Mouse (Mus musculus) thymus, adult 2 months (tissue): ENCODE measurements around the gene Mthfd2.

Experiments used
- CTCF ChIP-seq: fragments of 200-500 bp; IDR thresholded peaks from 2 replicates; pipeline ENCODE4 v1.5.1; 2012; ENCODE audit warnings: mild to moderate bottlenecking, control low read depth, low read length, moderate library complexity, borderline replicate concordance; ENCODE audit not compliant: control insufficient read depth, poor library complexity, insufficient read depth; ENCODE audit errors: extremely low read depth
- POLR2A ChIP-seq: fragments of 200-500 bp; IDR thresholded peaks from 2 replicates; pipeline ENCODE4 v1.6.1; 2012; ENCODE audit warnings: mild to moderate bottlenecking, low read length, control low read depth, moderate library complexity; ENCODE audit not compliant: control insufficient read depth, poor library complexity, insufficient read depth; ENCODE audit errors: extremely low read depth

GRCm38 (mm10) chr6:83322794-83323193 lies 2.9 kb downstream of the Mthfd2 start:
- TF ChIP-seq POLR2A (no peak), CTCF (no peak)
